Mouse (Mus musculus) urinary bladder, postnatal 4 days (tissue): ENCODE results near the gene Adamtsl1.

Experiments
- DNase-seq, 2 experiments: peaks; one replicate each; pipeline ENCODE4 v3.0.0; 2021 to 2022; ENCODE audit warnings: low spot score in 2 of 2

The Adamtsl1 gene

DNA sequence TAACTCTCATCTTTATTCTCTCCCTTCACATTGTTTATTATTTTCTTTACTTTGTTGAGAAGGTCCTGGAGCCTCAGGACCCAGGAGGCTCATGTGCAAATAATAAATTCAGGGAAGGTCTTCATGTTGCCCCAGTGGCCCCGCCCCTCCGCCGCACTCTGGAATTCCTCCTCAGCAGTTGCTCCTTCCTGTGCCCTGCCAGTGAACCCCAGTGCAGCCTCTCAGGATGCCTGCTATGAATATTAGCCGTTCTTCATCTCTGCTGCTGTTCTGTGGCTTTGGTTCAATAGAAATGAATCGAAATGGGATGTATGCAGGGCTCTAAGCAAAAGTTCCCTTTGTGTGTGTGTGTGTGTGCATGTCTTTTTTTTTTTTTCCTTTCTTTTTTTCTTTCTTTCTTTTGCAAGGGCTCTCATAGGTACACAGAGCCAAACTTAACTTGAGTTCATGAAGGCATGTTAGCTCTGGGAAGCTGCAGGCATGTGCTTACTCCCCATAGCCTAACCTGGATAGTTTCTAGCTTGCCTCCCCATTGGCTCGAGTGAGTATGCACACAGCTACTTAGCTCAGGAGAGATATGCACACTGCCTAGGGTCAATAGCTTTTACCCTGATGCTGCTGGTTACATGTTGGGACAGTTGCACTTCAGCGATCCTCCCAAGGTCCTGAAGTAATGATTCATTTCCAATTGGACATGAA lies 892.7 kb downstream of the Adamtsl1 start:
- DNase-seq = no peak

DNA sequence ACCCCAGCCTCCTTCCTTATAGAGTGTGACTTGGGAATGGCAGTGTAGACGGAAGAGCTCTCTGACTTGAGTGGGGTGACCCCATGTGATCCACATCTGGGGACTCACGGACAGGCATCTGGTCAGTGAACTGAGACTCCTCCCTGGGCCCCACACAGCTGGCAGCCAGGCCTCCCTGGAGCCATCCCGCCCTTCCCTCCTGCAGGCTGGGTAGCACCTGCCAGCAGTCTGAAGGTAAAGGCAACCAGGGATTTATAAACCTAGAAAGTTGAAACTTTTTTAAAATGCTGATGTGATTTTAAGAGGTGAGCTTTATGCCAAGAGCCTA lies 893.2 kb downstream of the Adamtsl1 start:
- DNase-seq = no peak

DNA sequence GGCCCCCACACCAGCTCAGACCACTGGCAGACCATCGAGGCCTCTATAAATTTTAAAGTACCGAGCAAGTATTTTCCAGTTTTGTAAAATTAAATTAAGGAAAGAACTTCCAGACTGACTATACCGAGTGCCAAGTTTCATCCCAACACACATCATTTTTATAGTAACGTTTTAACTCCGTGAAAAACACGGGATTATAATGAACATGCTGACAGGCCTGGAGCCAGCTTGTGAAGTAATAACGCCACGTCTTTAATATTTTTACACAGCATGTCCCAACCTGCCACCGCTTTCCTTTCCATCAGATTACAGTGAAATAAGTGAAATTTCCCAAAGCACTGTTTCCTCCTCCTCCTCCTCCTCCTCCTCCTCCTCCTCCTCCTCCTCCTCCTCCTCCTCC lies 894.4 kb downstream of the Adamtsl1 start:
- DNase-seq = no peak

DNA sequence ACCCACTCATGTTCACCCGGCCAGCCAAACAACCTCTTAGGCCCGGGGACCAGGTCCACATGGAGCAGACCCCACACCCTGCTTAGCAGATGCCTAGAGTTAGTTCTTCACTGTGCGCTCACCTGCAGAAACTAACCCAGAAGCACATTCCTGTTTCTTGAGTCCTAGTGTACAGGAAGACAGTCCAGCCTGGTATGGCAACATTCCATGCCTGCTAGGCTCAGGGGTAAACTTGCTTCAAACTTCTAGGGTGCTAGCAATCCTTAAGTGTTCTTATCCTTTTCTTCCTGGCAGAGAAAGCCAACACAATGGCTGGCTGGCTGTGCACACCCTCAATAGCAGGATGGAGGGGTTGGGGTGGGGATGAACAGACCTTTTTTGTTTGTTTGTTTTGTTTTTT lies 897.0 kb downstream of the Adamtsl1 start:
- no peak for DNase-seq

DNA sequence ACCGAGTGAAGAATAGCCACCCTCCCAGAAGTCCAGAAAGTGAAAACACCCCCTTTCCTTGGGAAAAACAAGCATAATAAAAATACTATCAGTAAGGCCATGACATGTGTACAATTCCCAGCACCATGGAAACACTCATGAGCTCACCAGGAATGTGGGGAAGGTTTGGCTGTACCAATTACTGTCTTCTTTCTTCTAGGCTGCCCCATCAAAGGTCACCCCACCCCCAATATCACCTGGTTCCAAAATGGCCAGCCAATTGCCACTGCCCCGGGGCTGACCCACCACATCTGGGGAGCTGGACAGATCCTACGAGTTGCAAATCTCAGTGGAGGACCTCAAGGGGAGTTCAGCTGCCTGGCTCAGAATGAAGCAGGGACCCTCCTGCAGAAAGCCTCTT lies 899.4 kb downstream of the Adamtsl1 start:
- DNase-seq = no peak

DNA sequence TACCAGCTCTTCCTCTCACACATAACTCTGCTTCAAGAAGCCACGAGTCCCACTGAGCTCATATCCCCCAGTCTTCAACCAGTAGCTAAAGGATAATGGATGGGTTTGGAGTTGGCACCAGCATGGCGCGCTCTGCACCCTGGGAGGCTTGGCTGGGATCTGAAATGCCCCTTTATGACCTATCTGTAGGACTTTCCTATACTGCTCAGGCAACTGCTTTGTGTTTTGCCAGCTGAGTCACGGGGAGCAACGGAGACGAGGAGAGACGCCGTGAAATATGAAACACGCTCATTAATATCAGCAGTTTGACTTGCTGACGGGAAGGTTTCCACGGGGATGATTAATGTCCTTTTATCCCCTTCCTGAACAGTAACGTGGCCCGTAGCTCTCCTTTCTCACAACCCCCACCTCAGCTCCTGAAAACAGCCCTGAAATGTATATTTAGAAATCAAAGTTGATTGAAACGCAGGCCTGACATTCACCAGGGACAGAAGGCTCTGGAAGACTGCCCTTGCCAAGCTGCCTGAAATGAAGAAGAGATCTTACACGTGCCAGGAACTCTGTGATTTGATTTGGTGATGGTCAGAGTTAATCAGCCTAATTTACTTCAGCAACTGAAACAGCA lies 902.5 kb downstream of the Adamtsl1 start:
- no peak for DNase-seq

DNA sequence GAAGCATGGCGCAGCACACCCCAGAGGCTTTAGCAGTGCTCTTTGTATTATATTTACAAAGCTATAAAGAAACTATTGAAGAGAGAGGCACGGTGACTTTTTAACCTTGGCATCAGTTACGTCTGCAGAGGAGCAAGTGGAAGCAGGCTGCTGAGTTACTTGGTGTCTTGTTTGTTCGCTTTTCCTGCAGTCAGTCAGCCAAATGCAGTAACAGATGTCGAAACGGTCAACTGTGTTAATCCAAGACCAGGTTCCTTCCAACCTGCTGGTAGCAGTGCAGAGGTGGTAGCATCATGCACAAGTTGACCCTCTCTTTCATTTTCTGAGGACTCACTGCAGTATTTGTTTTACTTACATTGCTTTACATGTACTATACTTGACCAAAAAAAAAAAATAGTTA lies 908.6 kb downstream of the Adamtsl1 start:
- DNase-seq = no peak

DNA sequence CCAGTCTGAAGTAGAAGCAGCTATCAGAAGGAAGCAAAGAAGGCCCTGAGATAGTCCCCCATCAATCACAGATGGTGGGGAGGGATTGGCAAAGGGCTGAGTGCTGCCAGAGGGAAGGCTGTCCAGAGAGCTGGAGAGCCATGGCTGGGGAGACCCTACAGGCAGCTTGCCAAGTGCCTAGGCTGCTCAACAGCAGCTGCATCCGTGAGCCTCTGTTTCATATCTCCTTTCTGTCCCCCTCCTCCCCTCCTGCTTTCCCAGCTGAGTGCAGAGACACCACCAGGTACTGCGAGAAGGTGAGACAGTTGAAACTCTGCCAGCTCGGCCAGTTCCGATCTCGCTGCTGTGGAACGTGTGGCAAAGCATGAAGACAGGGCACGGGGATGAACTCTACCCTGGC lies 911.6 kb downstream of the Adamtsl1 start:
- DNase-seq = no peak

DNA sequence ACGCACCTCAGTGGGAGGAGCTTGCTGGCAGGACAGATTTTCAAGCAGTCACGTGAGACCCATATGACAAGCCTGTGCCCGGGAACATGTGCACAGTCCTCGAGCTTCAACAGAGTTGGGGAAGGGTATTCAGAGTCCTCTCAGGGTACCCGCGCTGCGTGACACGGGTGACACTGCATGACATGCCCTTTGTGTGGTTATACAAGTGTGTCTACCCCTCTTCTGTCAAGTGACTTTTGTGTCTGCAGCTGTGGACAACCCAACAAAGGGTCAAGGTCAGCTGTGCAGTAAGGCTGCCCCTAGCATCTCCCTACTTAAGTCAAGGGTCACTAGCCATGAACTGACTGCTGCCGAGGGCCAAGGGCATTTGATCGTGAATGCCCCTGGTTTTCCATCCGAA lies 912.6 kb downstream of the Adamtsl1 start:
- DNase-seq = no peak

DNA sequence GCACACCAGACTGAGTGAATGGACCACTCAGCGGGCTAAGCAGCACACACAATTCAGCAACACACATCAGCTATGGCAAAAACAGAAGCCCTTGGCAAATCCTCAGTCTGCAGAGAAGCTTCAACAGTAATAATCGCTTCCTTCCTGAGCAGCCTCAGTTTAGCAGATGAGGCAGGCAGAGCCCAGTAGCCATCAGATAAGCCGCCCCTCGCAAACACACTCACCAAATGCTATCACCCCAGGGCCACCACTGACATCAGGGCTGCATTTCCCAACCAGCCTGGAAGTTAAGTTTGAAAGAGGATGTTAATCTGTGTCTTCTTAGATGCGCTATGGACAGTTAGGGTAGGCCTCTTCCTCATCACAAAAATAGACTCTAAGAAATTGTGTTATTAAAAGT lies 913.3 kb downstream of the Adamtsl1 start:
- no peak for DNase-seq

DNA sequence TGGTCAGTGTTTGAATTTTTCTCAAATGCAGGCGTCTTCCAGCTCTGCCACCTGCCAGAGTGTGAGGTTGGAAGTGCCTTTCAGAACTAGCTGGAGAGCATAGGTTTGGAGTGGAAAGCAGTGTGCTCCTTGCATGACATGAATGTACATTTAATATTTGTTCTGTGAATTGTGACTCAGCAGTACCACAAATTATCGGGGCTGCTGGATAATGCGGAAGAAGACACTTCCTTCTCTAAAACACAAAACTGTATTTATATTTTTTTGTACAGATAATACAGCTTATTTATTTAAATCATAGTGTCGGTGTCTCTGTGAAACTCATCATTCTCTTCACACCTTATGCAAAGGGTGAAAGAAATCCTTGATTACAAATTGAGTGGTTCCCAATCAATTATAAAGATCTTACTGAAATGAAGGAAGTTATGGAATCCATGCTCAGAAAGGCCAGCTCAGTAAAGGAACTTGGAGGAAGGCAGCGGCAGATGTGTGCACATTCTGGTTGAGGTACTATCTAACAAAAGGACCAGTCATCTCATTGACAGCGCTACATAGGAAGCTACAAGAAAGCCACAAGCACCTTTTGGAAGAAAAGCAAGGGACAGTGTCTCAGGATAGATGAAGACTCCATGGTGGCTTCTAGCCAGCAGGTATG lies 914.2 kb downstream of the Adamtsl1 start:
- DNase-seq = no peak

DNA sequence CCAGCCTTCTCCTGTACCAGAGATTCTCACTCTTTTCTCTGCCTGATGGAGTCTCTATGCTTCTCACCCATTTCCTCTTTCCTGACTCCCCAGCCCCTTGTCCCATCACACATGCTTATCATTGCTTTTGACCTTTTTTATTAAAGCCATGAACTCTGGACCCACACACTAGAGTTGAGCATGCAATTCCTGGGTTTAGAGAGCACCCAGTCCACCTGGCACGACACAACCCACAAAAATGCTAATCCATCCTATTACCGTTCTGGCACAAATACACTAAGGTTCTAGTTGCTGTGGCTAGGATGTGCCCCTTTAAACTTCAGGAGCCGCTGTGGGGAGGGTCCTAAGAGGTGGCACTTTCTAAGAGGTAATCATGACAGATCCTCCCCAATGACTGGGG lies 921.7 kb downstream of the Adamtsl1 start:
- no peak for DNase-seq

DNA sequence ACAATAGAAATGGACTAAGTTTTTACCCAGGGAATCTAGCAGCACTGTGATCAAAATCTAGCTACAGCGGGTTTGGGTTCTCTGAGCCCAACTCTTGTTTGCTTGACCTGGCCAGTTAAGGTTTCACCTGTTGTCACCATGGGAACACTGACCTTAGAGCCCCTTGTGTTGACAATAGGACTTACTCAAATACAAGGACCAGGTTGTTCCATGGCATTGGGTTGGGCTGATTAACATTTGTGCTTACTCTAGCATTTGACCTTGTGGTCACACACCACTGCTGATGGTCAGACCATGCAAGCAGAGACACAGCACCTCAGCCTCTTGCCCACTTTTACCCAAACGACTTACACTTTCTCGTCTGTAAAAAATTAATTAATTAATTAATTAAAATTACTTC lies 922.4 kb downstream of the Adamtsl1 start:
- no peak for DNase-seq

DNA sequence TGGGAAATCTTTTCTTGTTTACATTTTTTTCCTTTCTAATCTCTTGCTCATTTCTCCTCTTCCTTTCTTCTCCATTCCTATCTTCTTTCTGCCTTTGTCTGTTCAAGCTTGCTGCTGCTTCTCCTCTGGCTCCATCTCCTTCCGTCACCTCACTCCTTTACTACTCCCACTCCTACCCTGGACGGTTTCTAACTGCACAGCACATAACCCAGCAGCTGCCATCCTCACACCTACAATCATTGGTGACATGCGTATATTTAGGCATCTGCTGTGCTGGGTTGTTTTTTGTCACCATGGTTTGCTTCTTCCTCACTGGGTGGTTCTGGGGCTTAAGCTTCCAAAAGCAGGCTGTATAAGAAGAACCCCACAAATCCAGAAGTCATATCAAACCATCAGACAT lies 936.5 kb downstream of the Adamtsl1 start:
- DNase-seq = no peak

DNA sequence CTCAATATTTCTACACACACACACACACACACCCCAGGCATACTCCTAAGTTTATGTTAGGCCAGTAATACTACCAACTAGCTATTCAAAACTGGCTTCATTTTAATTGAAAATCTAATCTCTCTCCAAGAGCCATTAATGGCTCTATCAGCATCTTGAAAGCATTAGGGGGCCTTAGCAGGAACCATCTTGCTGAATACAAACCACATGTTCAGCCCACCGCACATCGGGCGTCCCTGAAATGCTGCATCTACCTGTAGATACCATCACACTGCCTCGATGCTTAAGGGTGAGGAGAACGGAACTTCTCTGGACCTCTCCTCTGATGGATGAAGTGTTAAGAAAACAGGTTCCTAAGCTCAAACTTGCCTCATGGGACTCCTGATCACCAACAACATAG lies 950.8 kb downstream of the Adamtsl1 start:
- no peak for DNase-seq
